Mouse (Mus musculus) intestine, embryonic 14.5 days (tissue): Measurements from ENCODE around the gene Pdia5. TPM values are rescaled to one million over a fixed set of nuclear protein-coding genes. Genes with fewer than 3 reads are reported as not detected.
A peak's percentile ranks its signal among the peaks of the same experiment; 100 is the strongest.

Source experiments
- ATAC-seq: fragments of 200-750 bp; cut with Nextera tagmentation; replicated peaks from 2 replicates; pipeline ENCODE4 v1.8.0; 2017; ENCODE audit warnings: low read depth, moderate number of reproducible peaks, moderate TSS enrichment, moderate library complexity; ENCODE audit not compliant: low FRiP score, low TSS enrichment
- DNase-seq: peaks from one replicate; pipeline ENCODE4 v3.0.0-alpha.2; 2018; ENCODE audit warnings: low spot score
- H3K27ac ChIP-seq: fragments of 300-500 bp; sonication (generic); 2 replicates; pipeline ENCODE4 v1.5.1; 2014; ENCODE audit warnings: low read depth, mild to moderate bottlenecking, control low read depth
- H3K27me3 ChIP-seq: fragments of 300-500 bp; sonication (generic); replicated peaks from 2 replicates; pipeline ENCODE4 v1.6.1; 2014; ENCODE audit warnings: low read length, control low read depth; ENCODE audit not compliant: control insufficient read depth, insufficient read depth
- H3K36me3 ChIP-seq: fragments of 300-500 bp; sonication (generic); 2 replicates; pipeline ENCODE4 v1.6.1; 2014; ENCODE audit warnings: low read length, control low read depth; ENCODE audit not compliant: control insufficient read depth, insufficient read depth
- H3K4me1 ChIP-seq: fragments of 300-500 bp; sonication (generic); replicated peaks from 2 replicates; pipeline ENCODE4 v1.6.1; 2014; ENCODE audit warnings: low read length, control low read depth, mixed read lengths; ENCODE audit not compliant: control insufficient read depth, insufficient read depth
- H3K4me2 ChIP-seq: fragments of 300-500 bp; sonication (generic); 2 replicates; pipeline ENCODE4 v1.6.1; 2014; ENCODE audit warnings: low read length
- H3K4me3 ChIP-seq: fragments of 300-500 bp; sonication (generic); 2 replicates; pipeline ENCODE4 v1.5.1; 2014; ENCODE audit warnings: low read depth, low read length, control low read depth, mixed read lengths
- H3K9ac ChIP-seq: fragments of 300-500 bp; sonication (generic); 2 replicates; pipeline ENCODE4 v1.6.1; 2014; ENCODE audit warnings: mild to moderate bottlenecking, low read length
- H3K9me3 ChIP-seq: fragments of 300-500 bp; sonication (generic); 2 replicates; pipeline ENCODE4 v1.6.1; 2016; ENCODE audit warnings: low read length, control low read depth; ENCODE audit not compliant: control insufficient read depth
- WGBS: fragments of 180-500 bp; shearing (Covaris S2); extraction: QIAGEN DNeasy Blood & Tissue Kit; methylation state at CpG from one replicate; pipeline ENCODE4 v1.1.7; 2014; 5-methylcytosine and 5-hydroxymethylcytosine counted together
- polyA plus RNA-seq: library from polyadenylated mRNA; unstranded; fragments of >200 nt; fragmentation: Nextera tagmentation; extraction: Ambion mirVana; gene quantifications from 2 replicates; pipeline ENCODE4 v1.2.1, GENCODE M21; 2014

The Pdia5 gene
- polyA plus RNA-seq, 1 experiment from 2014 or later = 19.7 TPM

- Histone ChIP-seq H3K4me1 (peaks cover 15% of the 10 kb centered on the region), H3K27ac (no peak overlapping the region), H3K36me3 (no peaks in the 10 kb centered on the region), H3K9me3 (no peaks in the 10 kb centered on the region), H3K4me2 (peak overlapping the region; percentile 86), H3K4me3 (peak overlapping the region; percentile 74), H3K9ac (no peak overlapping the region), H3K27me3 (no peaks in the 10 kb centered on the region)
- ATAC-seq = no peak
- 43% methylated on average over 10 of the region's 10 CpGs for WGBS
- peak; percentile 53 for DNase-seq
These were observed 1.5 kb downstream of the Pdia5 start for GRCm38 (mm10) chr16:35489066-35489718.

- no peak overlapping the region for H3K9ac ChIP-seq
- H3K4me3 ChIP-seq = no peak overlapping the region
- no peak overlapping the region for H3K4me2 ChIP-seq
- H3K27ac ChIP-seq = no peak overlapping the region
- ATAC-seq (no peak), DNase-seq (no peak)
- H3K27me3 ChIP-seq = no peaks in the 10 kb centered on the region
- no peaks in the 10 kb centered on the region for H3K36me3 ChIP-seq
- peaks cover 15% of the 10 kb centered on the region for H3K4me1 ChIP-seq
- H3K9me3 ChIP-seq = no peaks in the 10 kb centered on the region
- 88% methylated on average over 4 of the region's 4 CpGs for WGBS
These were observed 2.9 kb downstream of the Pdia5 start for GRCm38 (mm10) chr16:35487776-35488175.

GRCm38 (mm10) chr16:35487056-35487455, 3.6 kb downstream of the Pdia5 start:
- Histone ChIP-seq H3K4me3 (no peak overlapping the region), H3K9me3 (no peaks in the 10 kb centered on the region), H3K4me1 (peaks cover 15% of the 10 kb centered on the region), H3K27ac (no peak overlapping the region), H3K4me2 (no peak overlapping the region), H3K36me3 (no peaks in the 10 kb centered on the region), H3K27me3 (no peaks in the 10 kb centered on the region), H3K9ac (no peak overlapping the region)
- 36% methylated on average over 4 of the region's 4 CpGs for WGBS
- no peak for ATAC-seq
- DNase-seq = no peak

- WGBS = 63% methylated on average over 9 of the region's 9 CpGs
- no peak for ATAC-seq
These were observed 5.0 kb downstream of the Pdia5 start for GRCm38 (mm10) chr16:35485711-35486110.

GRCm38 (mm10) chr16:35484526-35485233, 6.0 kb downstream of the Pdia5 start:
- Histone ChIP-seq H3K27me3 (no peaks in the 10 kb centered on the region), H3K9me3 (no peaks in the 10 kb centered on the region), H3K4me1 (peaks cover 12% of the 10 kb centered on the region), H3K4me3 (no peak overlapping the region), H3K4me2 (no peak overlapping the region), H3K36me3 (no peaks in the 10 kb centered on the region), H3K9ac (no peak overlapping the region), H3K27ac (no peak overlapping the region)
- ATAC-seq = no peak
- 79% methylated on average over 8 of the region's 8 CpGs for WGBS
- DNase-seq = no peak

More at GRCm38 (mm10) chr16:35485711-35486110, 5.0 kb downstream of the Pdia5 start:
- no peaks in the 10 kb centered on the region for H3K27me3 ChIP-seq
- no peaks in the 10 kb centered on the region for H3K9me3 ChIP-seq
- no peak overlapping the region for H3K4me3 ChIP-seq
- H3K36me3 ChIP-seq = no peaks in the 10 kb centered on the region
- peaks cover 15% of the 10 kb centered on the region for H3K4me1 ChIP-seq
- H3K4me2 ChIP-seq = no peak overlapping the region
- H3K27ac ChIP-seq = no peak overlapping the region
- no peak overlapping the region for H3K9ac ChIP-seq
- no peak for DNase-seq

- H3K27ac ChIP-seq = no peak overlapping the region
- no peak overlapping the region for H3K9ac ChIP-seq
- DNase-seq = no peak
- H3K27me3 ChIP-seq = no peaks in the 10 kb centered on the region
- H3K4me2 ChIP-seq = no peak overlapping the region
- peaks cover 8% of the 10 kb centered on the region for H3K4me1 ChIP-seq
- 75% methylated on average over 4 of the region's 4 CpGs for WGBS
- H3K36me3 ChIP-seq = no peaks in the 10 kb centered on the region
- no peak for ATAC-seq
- no peaks in the 10 kb centered on the region for H3K9me3 ChIP-seq
- no peak overlapping the region for H3K4me3 ChIP-seq
These were observed 6.6 kb downstream of the Pdia5 start for GRCm38 (mm10) chr16:35484105-35484504.

GRCm38 (mm10) chr16:35479301-35479700, 11.4 kb downstream of the Pdia5 start:
- DNase-seq (no peak), ATAC-seq (no peak)
- H3K36me3 ChIP-seq = no peaks in the 10 kb centered on the region
- no peak overlapping the region for H3K27ac ChIP-seq
- no peak overlapping the region for H3K4me2 ChIP-seq
- 72% methylated on average over 6 of the region's 6 CpGs for WGBS
- H3K4me1 ChIP-seq = no peaks in the 10 kb centered on the region
- H3K4me3 ChIP-seq = no peak overlapping the region
- no peaks in the 10 kb centered on the region for H3K27me3 ChIP-seq
- H3K9me3 ChIP-seq = no peaks in the 10 kb centered on the region
- H3K9ac ChIP-seq = no peak overlapping the region

GRCm38 (mm10) chr16:35477273-35477672, 13.4 kb downstream of the Pdia5 start:
- WGBS = 62% methylated on average over 1 of the region's 1 CpGs
- no peak overlapping the region for H3K4me3 ChIP-seq
- no peaks in the 10 kb centered on the region for H3K36me3 ChIP-seq
- no peaks in the 10 kb centered on the region for H3K4me1 ChIP-seq
- no peak overlapping the region for H3K4me2 ChIP-seq
- DNase-seq (no peak), ATAC-seq (no peak)
- H3K27me3 ChIP-seq = no peaks in the 10 kb centered on the region
- H3K27ac ChIP-seq = no peak overlapping the region
- H3K9ac ChIP-seq = no peak overlapping the region
- no peaks in the 10 kb centered on the region for H3K9me3 ChIP-seq
